In genomic region chr4:106054324-106054723, GRCm38 (mm10) we compare ENCODE assay signal across 18 mouse cellular contexts.
DNase-seq lines count a peak whose midpoint lies in the region; ATAC-seq and TF ChIP-seq lines count a peak whose summit lies in the region.
"Had no signal": no experiment of that assay in that cellular context is flagged by ENCODE, and none has a peak within 500 bp of the region (broad histone marks: within the 10 kb centered on the region; RNA-seq: fewer than 3 reads in every experiment).

No protein-coding gene starts in this region.

- H3K4me2 ChIP-seq in intestine, postnatal 0 days (replicated peaks; ENCODE audit: low read depth), result no peak overlapping the region
- no peak overlapping the region for H3K4me2 ChIP-seq in intestine, embryonic 16.5 days (ENCODE audit: low read depth, low read length)
- no peak overlapping the region for H3K4me2 ChIP-seq in hindbrain, embryonic 13.5 days
- H3K4me2 ChIP-seq: hindbrain, embryonic 15.5 days; limb, embryonic 15.5 days; neural tube, embryonic 12.5 days had no signal

- TF ChIP-seq POLR2A in brain, embryonic 14.5 days (IDR thresholded peaks at IDR 0.05; ENCODE audit: borderline replicate concordance, extremely low read depth, insufficient read depth, insufficient read length, poor library complexity, severe bottlenecking), result no peak

- no peaks in the 10 kb centered on the region for H3K36me3 ChIP-seq in intestine, postnatal 0 days (ENCODE audit: control insufficient read depth, insufficient read depth)
- H3K36me3 ChIP-seq in intestine, embryonic 16.5 days (ENCODE audit: control insufficient read depth, insufficient read depth, low read length), result no peaks in the 10 kb centered on the region
- H3K36me3 ChIP-seq in hindbrain, embryonic 13.5 days, result no peaks in the 10 kb centered on the region
- H3K36me3 ChIP-seq: hindbrain, embryonic 15.5 days; limb, embryonic 15.5 days; neural tube, embryonic 12.5 days had no signal

- 0 out of 2 replicates have a peak, but pooled peaks cover 9% of the 10 kb centered on the region for H3K4me1 ChIP-seq in intestine, postnatal 0 days (replicated peaks; ENCODE audit: control insufficient read depth, insufficient read depth, low read length)
- H3K4me1 ChIP-seq in intestine, embryonic 16.5 days (ENCODE audit: control insufficient read depth, insufficient read depth, low read length), result peaks cover 11% of the 10 kb centered on the region; the same call in 1 of the 2 replicates
- no peaks in the 10 kb centered on the region for H3K4me1 ChIP-seq in hindbrain, embryonic 13.5 days (replicated peaks)
- H3K4me1 ChIP-seq: hindbrain, embryonic 15.5 days had no signal

- H3K4me3 ChIP-seq in intestine, postnatal 0 days (ENCODE audit: low read depth, low read length), result no peak overlapping the region
- H3K4me3 ChIP-seq in intestine, embryonic 16.5 days (ENCODE audit: low read length), result no peak overlapping the region
- no peak overlapping the region for H3K4me3 ChIP-seq in hindbrain, embryonic 13.5 days
- H3K4me3 ChIP-seq: hindbrain, embryonic 15.5 days; limb, embryonic 15.5 days; neural tube, embryonic 12.5 days had no signal

- TF ChIP-seq CTCF in intestine, postnatal 0 days (IDR thresholded peaks at IDR 0.05; ENCODE audit: low read depth), result peak; percentile 75
- peak; percentile 3; the same call in 1 of the 2 replicates for TF ChIP-seq CTCF in brain, embryonic 14.5 days (IDR thresholded peaks at IDR 0.05; ENCODE audit: borderline replicate concordance, extremely low read depth, insufficient read depth, insufficient read length)

- H3K27ac ChIP-seq in intestine, postnatal 0 days (ENCODE audit: low read depth, low read length), result peak overlapping the region; percentile 41; the same call in 1 of the 2 replicates
- H3K27ac ChIP-seq in intestine, embryonic 16.5 days (ENCODE audit: low read length), result no peak overlapping the region
- H3K27ac ChIP-seq in hindbrain, embryonic 13.5 days, result no peak overlapping the region
- H3K27ac ChIP-seq: hindbrain, embryonic 15.5 days; limb, embryonic 15.5 days; macrophage; neural tube, embryonic 12.5 days had no signal

- no peaks in the 10 kb centered on the region for H3K27me3 ChIP-seq in intestine, postnatal 0 days (replicated peaks; ENCODE audit: control insufficient read depth, insufficient read depth, low read length)
- no peaks in the 10 kb centered on the region for H3K27me3 ChIP-seq in intestine, embryonic 16.5 days (replicated peaks; ENCODE audit: control insufficient read depth, insufficient read depth, low read length)
- no peaks in the 10 kb centered on the region for H3K27me3 ChIP-seq in hindbrain, embryonic 13.5 days
- H3K27me3 ChIP-seq: hindbrain, embryonic 15.5 days; limb, embryonic 15.5 days; neural tube, embryonic 12.5 days had no signal

- ATAC-seq in intestine, postnatal 0 days, result no peak
- no peak for ATAC-seq in intestine, embryonic 16.5 days
- ATAC-seq in hindbrain, embryonic 13.5 days (ENCODE audit: low FRiP score), result no peak
- ATAC-seq: liver, postnatal 0 days; midbrain, embryonic 16.5 days had no signal

- H3K9ac ChIP-seq in intestine, postnatal 0 days (ENCODE audit: low read depth, low read length), result no peak overlapping the region
- H3K9ac ChIP-seq in intestine, embryonic 16.5 days (ENCODE audit: low read depth, low read length), result no peak overlapping the region
- H3K9ac ChIP-seq in hindbrain, embryonic 13.5 days, result no peak overlapping the region
- H3K9ac ChIP-seq: hindbrain, embryonic 15.5 days; limb, embryonic 15.5 days; liver, postnatal 0 days; neural tube, embryonic 12.5 days had no signal

- 44% methylated on average over 7 of the region's 7 CpGs for WGBS in intestine, postnatal 0 days
- 55% methylated on average over 7 of the region's 7 CpGs for WGBS in intestine, embryonic 16.5 days
- 70% methylated on average over 7 of the region's 7 CpGs for WGBS in hindbrain, embryonic 13.5 days

- peak; percentile 17 for DNase-seq in adrenal gland, adult 8-10 months
- DNase-seq in adrenal gland, postnatal 25 days, result no peak
- peak; percentile 5 for DNase-seq in 416B (ENCODE audit: low read depth)
- DNase-seq in brain, embryonic 14.5 days (ENCODE audit: low read depth), result peak; percentile 28
- DNase-seq in spleen, postnatal 14 days (ENCODE audit: low spot score in 2 of 2), result no peak
- DNase-seq: cerebellum, adult 11 months; cerebellum, postnatal 25 days; heart, postnatal 10 days; liver, postnatal 0 days; thymus, postnatal 14 days had no signal

- no peaks in the 10 kb centered on the region for H3K9me3 ChIP-seq in intestine, postnatal 0 days (ENCODE audit: control insufficient read depth)
- no peaks in the 10 kb centered on the region for H3K9me3 ChIP-seq in intestine, embryonic 16.5 days (ENCODE audit: control insufficient read depth, low read length)
- no peaks in the 10 kb centered on the region for H3K9me3 ChIP-seq in hindbrain, embryonic 13.5 days
- H3K9me3 ChIP-seq: hindbrain, embryonic 15.5 days; limb, embryonic 15.5 days; neural tube, embryonic 12.5 days had no signal

Comparison
In these comparisons a context has a peak if more than half of its experiments do, and no peak if none do; other contexts are left out.
1. DNase-seq: peak in adrenal gland, adult 8-10 months (single experiment), 416B (single experiment) and brain, embryonic 14.5 days (single experiment); none in adrenal gland, postnatal 25 days (single experiment) and spleen, postnatal 14 days (0 of 2).